Comparison of ENCODE assay signal across 24 mouse cellular contexts in the genomic region with DNA sequence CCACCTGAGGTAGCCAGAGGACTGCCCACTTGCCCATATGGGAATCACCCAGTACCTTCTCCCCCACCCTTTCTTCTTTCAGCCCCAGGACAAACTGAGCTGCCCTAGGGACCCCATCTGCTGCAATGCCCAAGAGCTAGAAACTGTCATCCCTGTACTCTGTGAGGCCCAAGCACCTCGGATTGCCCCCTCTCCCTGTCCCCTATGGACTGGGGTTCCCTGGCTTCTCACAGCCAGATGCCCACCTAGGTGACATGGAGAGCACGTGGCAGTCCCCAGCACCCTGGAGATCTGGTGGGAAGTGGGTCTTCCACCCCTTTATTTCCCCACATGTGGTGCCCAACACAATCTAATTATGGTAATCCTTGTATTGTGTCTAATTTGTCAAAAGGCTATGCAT.
DNase-seq lines count a peak whose midpoint lies in the region; ATAC-seq and TF ChIP-seq lines count a peak whose summit lies in the region.
"Had no signal": no experiment of that assay in that cellular context is flagged by ENCODE, and none has a peak within 500 bp of the region (broad histone marks: within the 10 kb centered on the region; RNA-seq: fewer than 3 reads in every experiment).

No protein-coding gene starts in this region.

- 0 out of 2 replicates have a peak, but pooled peaks have one; percentile 27 for ATAC-seq in hindbrain, postnatal 0 days
- no peak for ATAC-seq in hindbrain, embryonic 12.5 days (ENCODE audit: low FRiP score)
- peak; percentile 38; the same call in 1 of the 2 replicates for ATAC-seq in midbrain, embryonic 12.5 days (ENCODE audit: low FRiP score, low read depth)
- ATAC-seq in midbrain, postnatal 0 days (ENCODE audit: low FRiP score), result no peak
- ATAC-seq in neural tube, embryonic 11.5 days (ENCODE audit: insufficient read depth, low FRiP score, low TSS enrichment), result peak; percentile 23; the same call in 1 of the 2 replicates
- no peak for ATAC-seq in kidney, embryonic 15.5 days (replicated peaks; ENCODE audit: low FRiP score)
- ATAC-seq: CD4-positive, CD25-positive, alpha-beta regulatory T cell, adult 4 months; forebrain, embryonic 16.5 days had no signal

- no peaks in the 10 kb centered on the region for H3K4me1 ChIP-seq in hindbrain, postnatal 0 days (ENCODE audit: insufficient read depth, low read length)
- no peaks in the 10 kb centered on the region for H3K4me1 ChIP-seq in hindbrain, embryonic 12.5 days
- H3K4me1 ChIP-seq in midbrain, embryonic 12.5 days, result no peaks in the 10 kb centered on the region
- H3K4me1 ChIP-seq in midbrain, postnatal 0 days (ENCODE audit: insufficient read depth, low read length), result no peaks in the 10 kb centered on the region
- H3K4me1 ChIP-seq in neural tube, embryonic 11.5 days (ENCODE audit: control insufficient read depth, insufficient read depth, low read length), result no peaks in the 10 kb centered on the region
- H3K4me1 ChIP-seq in kidney, embryonic 15.5 days, result no peaks in the 10 kb centered on the region
- H3K4me1 ChIP-seq: embryonic facial prominence, embryonic 12.5 days; embryonic facial prominence, embryonic 15.5 days; forebrain, embryonic 12.5 days; heart, embryonic 12.5 days; heart, embryonic 15.5 days; hindbrain, embryonic 10.5 days had no signal

- H3K9ac ChIP-seq in hindbrain, postnatal 0 days (replicated peaks; ENCODE audit: low read length), result no peak overlapping the region
- H3K9ac ChIP-seq in hindbrain, embryonic 12.5 days, result no peak overlapping the region
- H3K9ac ChIP-seq in midbrain, embryonic 12.5 days (replicated peaks), result no peak overlapping the region
- H3K9ac ChIP-seq in midbrain, postnatal 0 days (replicated peaks; ENCODE audit: low read length, poor library complexity, severe bottlenecking), result no peak overlapping the region
- no peak overlapping the region for H3K9ac ChIP-seq in neural tube, embryonic 11.5 days (ENCODE audit: low read length)
- no peak overlapping the region for H3K9ac ChIP-seq in kidney, embryonic 15.5 days
- H3K9ac ChIP-seq: embryonic facial prominence, embryonic 12.5 days; embryonic facial prominence, embryonic 15.5 days; forebrain, embryonic 12.5 days; heart, embryonic 12.5 days; heart, embryonic 15.5 days; hindbrain, embryonic 14.5 days had no signal

- no peaks in the 10 kb centered on the region for H3K9me3 ChIP-seq in hindbrain, postnatal 0 days (ENCODE audit: low read length)
- no peaks in the 10 kb centered on the region for H3K9me3 ChIP-seq in hindbrain, embryonic 12.5 days (replicated peaks)
- H3K9me3 ChIP-seq in midbrain, embryonic 12.5 days, result no peaks in the 10 kb centered on the region
- H3K9me3 ChIP-seq in midbrain, postnatal 0 days (ENCODE audit: low read length), result no peaks in the 10 kb centered on the region
- no peaks in the 10 kb centered on the region for H3K9me3 ChIP-seq in neural tube, embryonic 11.5 days (ENCODE audit: control insufficient read depth, low read length)
- no peaks in the 10 kb centered on the region for H3K9me3 ChIP-seq in kidney, embryonic 15.5 days (replicated peaks)
- H3K9me3 ChIP-seq: embryonic facial prominence, embryonic 12.5 days; embryonic facial prominence, embryonic 15.5 days; forebrain, embryonic 12.5 days; heart, embryonic 12.5 days; heart, embryonic 15.5 days; hindbrain, embryonic 10.5 days had no signal

- H3K4me3 ChIP-seq in hindbrain, postnatal 0 days (ENCODE audit: low read length), result no peak overlapping the region
- H3K4me3 ChIP-seq in hindbrain, embryonic 12.5 days, result no peak overlapping the region
- no peak overlapping the region for H3K4me3 ChIP-seq in midbrain, embryonic 12.5 days
- no peak overlapping the region for H3K4me3 ChIP-seq in midbrain, postnatal 0 days (ENCODE audit: low read depth, low read length)
- no peak overlapping the region for H3K4me3 ChIP-seq in neural tube, embryonic 11.5 days (ENCODE audit: low read depth, low read length)
- H3K4me3 ChIP-seq in kidney, embryonic 15.5 days (replicated peaks), result no peak overlapping the region
- H3K4me3 ChIP-seq: embryonic facial prominence, embryonic 12.5 days; embryonic facial prominence, embryonic 15.5 days; forebrain, embryonic 12.5 days; heart, embryonic 12.5 days; heart, embryonic 15.5 days; hindbrain, embryonic 10.5 days had no signal

- TF ChIP-seq CTCF in hindbrain, postnatal 0 days (IDR thresholded peaks at IDR 0.05; ENCODE audit: low read depth), result no peak
- TF ChIP-seq CTCF in midbrain, postnatal 0 days (IDR thresholded peaks at IDR 0.05), result no peak

- H3K27ac ChIP-seq in hindbrain, postnatal 0 days, result no peak overlapping the region
- H3K27ac ChIP-seq in hindbrain, embryonic 12.5 days, result no peak overlapping the region
- H3K27ac ChIP-seq in midbrain, embryonic 12.5 days (replicated peaks), result no peak overlapping the region
- H3K27ac ChIP-seq in midbrain, postnatal 0 days (ENCODE audit: low read depth, low read length), result no peak overlapping the region
- H3K27ac ChIP-seq in neural tube, embryonic 11.5 days (ENCODE audit: low read depth, low read length), result no peak overlapping the region
- H3K27ac ChIP-seq in kidney, embryonic 15.5 days, result no peak overlapping the region
- H3K27ac ChIP-seq: embryonic facial prominence, embryonic 12.5 days; embryonic facial prominence, embryonic 15.5 days; forebrain, embryonic 12.5 days; heart, embryonic 15.5 days; hindbrain, embryonic 10.5 days; hindbrain, embryonic 14.5 days had no signal

- no peaks in the 10 kb centered on the region for H3K27me3 ChIP-seq in hindbrain, postnatal 0 days (ENCODE audit: insufficient read depth, low read length)
- no peaks in the 10 kb centered on the region for H3K27me3 ChIP-seq in hindbrain, embryonic 12.5 days
- H3K27me3 ChIP-seq in midbrain, embryonic 12.5 days, result no peaks in the 10 kb centered on the region
- H3K27me3 ChIP-seq in midbrain, postnatal 0 days (ENCODE audit: insufficient read depth, low read length), result no peaks in the 10 kb centered on the region
- no peaks in the 10 kb centered on the region for H3K27me3 ChIP-seq in neural tube, embryonic 11.5 days (ENCODE audit: control insufficient read depth, insufficient read depth, low read length)
- no peaks in the 10 kb centered on the region for H3K27me3 ChIP-seq in kidney, embryonic 15.5 days
- H3K27me3 ChIP-seq: embryonic facial prominence, embryonic 12.5 days; embryonic facial prominence, embryonic 15.5 days; forebrain, embryonic 12.5 days; heart, embryonic 12.5 days; heart, embryonic 15.5 days had no signal

- 50% methylated on average over 2 of the region's 2 CpGs for WGBS in hindbrain, postnatal 0 days
- WGBS in hindbrain, embryonic 12.5 days, result 43% methylated on average over 2 of the region's 2 CpGs
- 35% methylated on average over 2 of the region's 2 CpGs for WGBS in midbrain, embryonic 12.5 days
- 25% methylated on average over 2 of the region's 2 CpGs for WGBS in midbrain, postnatal 0 days
- 56% methylated on average over 2 of the region's 2 CpGs for WGBS in neural tube, embryonic 11.5 days
- 61% methylated on average over 2 of the region's 2 CpGs for WGBS in kidney, embryonic 15.5 days

- no peak overlapping the region for H3K4me2 ChIP-seq in hindbrain, postnatal 0 days (ENCODE audit: low read depth, low read length)
- no peak overlapping the region for H3K4me2 ChIP-seq in hindbrain, embryonic 12.5 days (replicated peaks)
- no peak overlapping the region for H3K4me2 ChIP-seq in midbrain, embryonic 12.5 days (replicated peaks)
- H3K4me2 ChIP-seq in midbrain, postnatal 0 days (ENCODE audit: low read depth, low read length, poor library complexity, severe bottlenecking), result no peak overlapping the region
- no peak overlapping the region for H3K4me2 ChIP-seq in neural tube, embryonic 11.5 days (ENCODE audit: low read depth)
- no peak overlapping the region for H3K4me2 ChIP-seq in kidney, embryonic 15.5 days
- H3K4me2 ChIP-seq: embryonic facial prominence, embryonic 12.5 days; embryonic facial prominence, embryonic 15.5 days; forebrain, embryonic 12.5 days; heart, embryonic 12.5 days; heart, embryonic 15.5 days; hindbrain, embryonic 14.5 days had no signal

- H3K36me3 ChIP-seq in hindbrain, postnatal 0 days (ENCODE audit: insufficient read depth, low read length), result no peaks in the 10 kb centered on the region
- no peaks in the 10 kb centered on the region for H3K36me3 ChIP-seq in hindbrain, embryonic 12.5 days
- no peaks in the 10 kb centered on the region for H3K36me3 ChIP-seq in midbrain, embryonic 12.5 days
- H3K36me3 ChIP-seq in midbrain, postnatal 0 days (ENCODE audit: insufficient read depth, low read length), result no peaks in the 10 kb centered on the region
- no peaks in the 10 kb centered on the region for H3K36me3 ChIP-seq in neural tube, embryonic 11.5 days (ENCODE audit: control insufficient read depth, insufficient read depth, low read length)
- H3K36me3 ChIP-seq in kidney, embryonic 15.5 days, result no peaks in the 10 kb centered on the region
- H3K36me3 ChIP-seq: embryonic facial prominence, embryonic 12.5 days; embryonic facial prominence, embryonic 15.5 days; forebrain, embryonic 12.5 days; heart, embryonic 12.5 days; heart, embryonic 15.5 days; hindbrain, embryonic 10.5 days had no signal

- DNase-seq in hindbrain, postnatal 0 days (ENCODE audit: low spot score), result no peak
- no peak for DNase-seq in midbrain, postnatal 0 days (ENCODE audit: low spot score)
- no peak for DNase-seq in neural tube, embryonic 11.5 days (ENCODE audit: low spot score)
- no peak for DNase-seq in neural tube, embryonic 10.5 days (ENCODE audit: extremely low spot score, low spot score)
- DNase-seq: adrenal gland, adult 2 months; adrenal gland, postnatal 14 days; cerebellum, adult 11 months; cerebellum, adult 9-11 months; gastrocnemius, postnatal 10 days; gastrocnemius, postnatal 36 days; heart, postnatal 10 days; heart, postnatal 36 days had no signal

Comparison
In these comparisons a context has a peak if more than half of its experiments do, and no peak if none do; other contexts are left out.
1. ATAC-seq: peak in hindbrain, postnatal 0 days (single experiment), midbrain, embryonic 12.5 days (single experiment) and neural tube, embryonic 11.5 days (single experiment); none in hindbrain, embryonic 12.5 days (single experiment), midbrain, postnatal 0 days (single experiment) and kidney, embryonic 15.5 days (single experiment).